Mouse (Mus musculus) heart, postnatal 0 days (tissue): ENCODE measurements around the gene Dnajc13.

ENCODE experiments used
- CTCF ChIP-seq: IDR thresholded peaks from 2 replicates; pipeline ENCODE4 v1.5.1; 2016; ENCODE audit warnings: antibody characterized with exemption, control low read depth, low read depth
- EP300 ChIP-seq: IDR thresholded peaks from 2 replicates; pipeline ENCODE4 v1.6.1; 2016; ENCODE audit warnings: antibody characterized with exemption, low read depth

DNA sequence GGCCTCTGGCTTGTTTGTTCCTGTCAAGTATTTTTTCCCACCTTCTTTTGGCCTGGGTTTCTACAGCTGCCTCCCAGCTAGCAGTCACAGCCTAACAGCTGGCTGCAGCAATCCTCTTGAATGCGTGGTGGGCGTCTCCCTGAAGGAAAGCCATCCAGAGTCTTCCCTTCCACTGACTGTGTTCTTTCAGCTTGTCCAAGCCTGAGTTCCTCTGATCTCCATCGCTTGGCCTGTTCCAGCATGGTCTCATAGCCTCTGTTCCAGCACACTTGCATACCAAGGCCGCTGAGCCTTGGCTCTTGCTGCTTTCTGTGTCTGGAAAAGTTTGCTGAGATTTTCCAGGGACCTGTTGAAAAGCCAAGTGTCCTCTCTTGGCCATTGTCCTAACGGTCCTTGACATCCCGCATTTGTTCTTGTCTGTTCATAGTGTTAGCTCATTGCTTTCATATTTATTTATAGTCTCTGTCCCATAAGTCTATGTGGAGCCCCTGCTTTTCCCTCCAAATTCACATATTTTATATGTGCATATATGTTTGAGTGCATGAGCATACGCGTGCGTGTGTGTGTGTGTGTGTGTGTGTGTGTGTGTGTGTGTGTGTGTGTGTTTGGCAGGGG, 132.5 kb downstream of the Dnajc13 start:
- no peak for TF ChIP-seq CTCF
- no peak for TF ChIP-seq EP300
